Mouse (Mus musculus) kidney, postnatal 36 days (tissue): ENCODE data around the gene Rasd1.
"Not testable (repeated sequence)": the region's sequence is repeated elsewhere in the genome, so short reads cannot be mapped to it uniquely, and the experiment has no call there.

Experiments
- DNase-seq, 2 experiments: peaks; one replicate each; pipeline ENCODE4 v3.0.0; 2021 to 2022; ENCODE audit warnings: mixed read lengths in 2 of 2

The Rasd1 gene

DNA sequence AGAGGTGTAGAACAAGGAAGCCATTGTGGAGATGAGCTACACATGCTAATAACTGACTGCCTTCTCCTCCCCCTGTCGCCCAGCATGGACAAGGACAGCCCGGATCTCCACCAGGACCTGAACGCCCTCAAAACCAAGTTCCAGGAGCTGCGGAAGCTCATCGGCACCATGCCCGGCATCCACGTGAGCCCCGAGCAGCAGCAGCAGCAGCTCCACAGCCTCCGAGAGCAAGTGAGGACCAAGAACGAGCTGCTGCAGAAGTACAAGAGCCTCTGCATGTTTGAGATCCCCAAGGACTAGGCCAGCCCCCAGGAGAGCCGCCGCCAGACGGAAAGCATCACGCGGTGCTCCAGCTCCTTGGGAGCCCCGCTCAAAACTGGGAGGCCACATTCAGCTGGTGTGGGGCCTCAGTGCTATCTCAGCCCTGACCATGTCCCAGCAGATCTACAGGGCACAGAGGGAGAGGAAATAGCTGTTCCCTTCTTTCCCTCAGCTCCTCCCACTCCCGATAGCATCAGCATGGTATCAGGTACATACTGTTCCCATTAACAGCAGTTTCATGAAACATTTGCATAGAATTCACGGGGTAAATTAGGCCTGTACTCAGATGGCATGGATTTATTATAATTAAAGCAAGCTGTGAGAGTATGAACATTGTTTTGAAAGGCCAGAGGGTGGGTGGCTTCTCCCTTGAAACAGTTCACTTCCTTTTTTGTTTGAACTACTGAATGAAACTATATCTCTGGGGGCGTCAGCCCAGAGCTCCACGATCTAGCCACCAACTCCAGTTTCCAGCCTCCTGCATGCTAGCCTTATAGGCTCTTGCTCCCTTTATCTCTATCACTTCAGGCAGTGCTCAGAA is 4.0 kb downstream of the Rasd1 start:
- no peak for DNase-seq

DNA sequence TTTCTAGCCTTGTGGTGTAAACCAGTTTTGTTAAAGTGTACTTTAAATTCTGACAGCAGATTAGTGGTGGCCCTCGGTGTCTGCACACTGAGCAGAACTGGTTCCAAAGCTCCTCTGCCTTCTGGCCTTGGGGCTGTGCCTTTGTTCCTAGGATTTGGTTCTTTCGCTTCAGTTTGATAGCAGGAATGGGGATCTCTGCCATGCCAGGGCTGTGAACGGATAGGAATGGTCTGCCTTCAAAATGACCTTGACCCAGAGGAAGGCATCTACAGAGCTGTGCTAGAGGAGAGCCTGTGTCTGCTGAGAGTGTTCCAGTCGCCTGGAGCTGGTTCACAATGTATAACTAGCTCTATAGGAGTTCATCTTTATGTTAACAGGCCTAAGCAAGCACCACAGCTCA is 5.3 kb downstream of the Rasd1 start:
- no peak for DNase-seq

DNA sequence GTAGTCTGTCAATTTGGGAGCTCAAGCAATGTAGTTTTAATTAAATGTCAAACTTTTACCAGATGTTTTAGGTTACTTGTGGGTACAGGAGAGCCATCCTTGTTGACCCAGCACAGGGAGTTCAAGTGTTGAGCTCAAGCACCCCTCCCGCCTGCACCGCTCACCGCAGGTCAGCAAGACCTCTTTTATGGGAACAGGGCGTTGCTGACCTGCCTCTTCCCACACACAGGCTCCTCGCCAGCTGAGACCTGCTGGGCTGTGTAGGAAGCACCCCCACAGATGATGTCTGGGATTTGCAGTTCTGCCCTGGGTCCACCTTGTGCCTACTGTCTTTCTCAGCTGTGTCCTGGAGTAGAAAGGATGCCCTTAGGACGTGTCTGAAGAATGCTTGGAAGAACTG is 8.0 kb downstream of the Rasd1 start:
- DNase-seq: no peak

DNA sequence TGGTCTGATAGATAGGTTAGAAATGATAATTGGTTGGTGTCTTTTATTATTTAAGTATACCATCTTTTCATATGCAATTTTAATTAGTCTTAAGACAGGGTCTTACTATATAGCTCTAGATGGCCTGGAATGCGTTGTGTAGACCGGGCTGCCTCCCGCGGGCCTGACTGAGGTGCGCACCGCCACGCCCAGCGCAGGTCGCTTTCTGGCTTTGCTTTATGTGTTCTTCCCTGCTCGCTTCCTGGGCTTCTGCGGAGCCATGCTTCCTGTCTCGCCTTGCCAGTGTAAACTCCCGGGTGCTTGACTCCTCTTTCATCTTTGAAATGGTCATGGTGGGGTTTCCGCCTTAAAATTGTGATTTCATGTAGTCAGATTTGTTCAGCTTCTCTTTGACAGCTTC is 11.9 kb downstream of the Rasd1 start:
- DNase-seq: no peak

DNA sequence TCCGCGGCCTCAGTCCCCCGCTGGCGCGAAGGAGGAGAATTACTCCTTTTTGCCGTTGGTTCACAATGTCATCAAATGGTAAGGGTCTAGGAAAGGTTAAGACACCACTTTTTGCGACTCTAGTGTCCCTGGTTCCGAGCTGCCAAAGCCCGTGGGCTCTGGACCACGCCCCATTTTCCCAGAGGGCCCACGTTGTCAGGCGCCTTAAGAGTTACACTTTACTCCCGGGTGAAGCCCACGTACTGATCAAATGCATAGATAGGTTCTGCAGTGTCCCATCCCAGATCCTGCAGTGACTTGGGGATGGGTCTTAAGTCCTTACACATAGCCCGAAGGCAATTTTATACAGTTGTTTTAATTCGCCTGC is 16.4 kb downstream of the Rasd1 start:
- peak in 1 of 2 experiments; percentile 38 for DNase-seq

DNA sequence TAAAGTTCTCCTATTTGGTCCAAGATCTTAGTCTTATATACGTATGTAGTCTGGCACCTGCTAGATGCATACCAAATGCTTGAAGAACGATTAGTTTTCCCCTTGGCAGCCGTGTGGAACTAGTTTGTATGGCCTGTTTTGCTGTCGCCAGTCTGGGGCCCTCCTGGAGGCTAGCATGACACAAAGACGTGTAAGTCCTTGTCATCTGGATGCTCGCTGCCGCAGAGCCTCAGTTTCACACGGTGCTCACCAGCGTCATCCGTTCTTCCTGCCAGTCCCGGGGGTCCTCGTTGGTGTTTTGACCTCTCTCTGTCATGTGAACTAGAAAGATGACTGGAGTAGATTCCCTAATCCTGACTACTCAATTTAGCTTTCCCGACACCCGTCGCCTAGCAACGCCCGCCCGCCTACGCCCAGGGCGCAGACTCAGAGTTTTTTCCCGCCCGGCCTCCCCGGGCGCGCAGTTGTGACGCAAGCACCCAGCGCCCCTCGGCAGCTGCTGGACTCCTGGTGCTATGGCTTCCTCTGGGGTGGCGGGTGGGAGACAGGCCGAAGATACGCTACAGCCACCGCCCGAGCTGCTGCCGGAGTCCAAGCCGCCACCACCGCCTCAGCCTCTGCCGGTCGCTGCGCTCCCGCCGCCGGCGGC is 16.9 kb downstream of the Rasd1 start, which contains the start of gene Med9:
Gene Med9 (plus strand): TSS at position 455 of the 649 bp plus-strand sequence.
- DNase-seq: peak; percentile 94 to 97

DNA sequence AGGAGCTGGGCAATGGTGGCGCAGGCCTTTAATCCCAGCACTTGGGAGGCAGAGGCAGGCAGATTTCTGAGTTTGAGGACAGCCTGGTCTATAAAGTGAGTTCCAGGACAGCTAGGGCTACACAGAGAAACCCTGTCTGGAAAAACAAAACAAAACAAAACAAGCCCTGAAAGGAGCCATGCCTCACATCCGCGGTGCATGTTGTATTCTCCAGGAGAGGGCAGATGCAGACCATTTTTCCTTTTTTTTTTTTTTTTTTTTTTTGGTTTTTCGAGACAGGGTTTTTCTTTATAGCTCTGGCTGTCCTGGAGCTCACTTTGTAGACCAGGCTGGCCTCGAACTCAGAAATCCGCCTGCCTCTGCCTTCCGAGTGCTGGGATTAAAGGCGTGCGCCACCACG is 19.9 kb downstream of the Rasd1 start:
- not testable (repeated sequence) for DNase-seq

DNA sequence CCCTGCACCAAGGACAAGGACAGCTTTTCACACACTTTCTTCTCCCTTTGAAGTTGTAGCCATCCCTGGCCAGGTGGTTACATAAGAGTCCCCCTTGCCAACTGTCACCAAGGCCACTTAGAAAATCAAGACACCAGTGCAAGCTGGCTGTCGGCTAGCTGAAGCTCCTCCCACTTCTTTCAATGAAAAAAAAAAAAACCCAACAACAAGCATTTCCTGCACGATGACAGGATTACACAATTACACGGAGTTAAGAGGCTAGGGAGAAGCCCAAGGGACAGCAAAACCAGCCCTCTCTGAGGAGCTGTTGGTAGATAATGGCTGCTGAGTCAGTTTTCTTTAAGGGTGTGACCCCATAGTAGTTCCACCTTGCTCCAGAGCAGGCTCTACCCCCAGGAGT is 23.4 kb downstream of the Rasd1 start:
- DNase-seq: peak; percentile 31 to 51

DNA sequence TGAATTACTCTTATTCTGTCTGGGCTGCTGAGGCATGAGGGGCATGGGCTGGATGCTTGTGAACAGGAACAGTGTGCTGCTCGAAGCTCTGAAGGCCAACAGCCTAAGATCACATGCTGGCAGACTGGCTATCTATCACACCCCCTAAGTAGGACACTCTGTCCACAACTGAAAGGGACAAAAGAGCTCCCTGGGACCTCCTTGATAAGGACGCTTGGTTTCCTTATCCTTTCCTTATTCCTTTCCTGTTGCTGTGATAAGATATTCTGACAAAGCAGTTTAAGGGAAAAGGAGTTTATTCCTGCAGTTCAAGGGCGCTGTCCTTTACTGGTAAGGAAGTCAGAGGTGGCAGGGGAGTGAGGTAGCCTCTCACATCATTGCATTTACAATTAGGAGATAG is 24.1 kb downstream of the Rasd1 start:
- DNase-seq: no peak

DNA sequence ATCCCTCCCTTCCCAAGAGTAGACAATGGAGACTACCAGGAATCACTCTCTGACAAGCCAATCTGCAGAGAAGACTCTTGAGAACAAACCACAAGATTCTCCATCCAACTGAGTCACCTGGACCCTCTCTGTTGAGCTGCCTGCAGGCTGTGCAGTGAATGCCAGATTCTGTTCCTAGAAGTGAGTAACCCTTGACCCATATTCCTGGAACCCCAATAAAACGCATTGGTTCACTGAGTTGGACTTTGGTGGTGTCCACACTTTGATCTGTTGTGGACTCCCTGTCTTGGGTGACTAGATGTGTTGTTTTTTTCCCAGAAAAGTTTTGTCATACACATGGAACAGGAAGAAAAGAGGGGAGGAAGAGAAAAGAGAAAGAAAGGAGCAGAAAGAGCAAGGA is 24.9 kb downstream of the Rasd1 start:
- peak; percentile 44 to 50 for DNase-seq

DNA sequence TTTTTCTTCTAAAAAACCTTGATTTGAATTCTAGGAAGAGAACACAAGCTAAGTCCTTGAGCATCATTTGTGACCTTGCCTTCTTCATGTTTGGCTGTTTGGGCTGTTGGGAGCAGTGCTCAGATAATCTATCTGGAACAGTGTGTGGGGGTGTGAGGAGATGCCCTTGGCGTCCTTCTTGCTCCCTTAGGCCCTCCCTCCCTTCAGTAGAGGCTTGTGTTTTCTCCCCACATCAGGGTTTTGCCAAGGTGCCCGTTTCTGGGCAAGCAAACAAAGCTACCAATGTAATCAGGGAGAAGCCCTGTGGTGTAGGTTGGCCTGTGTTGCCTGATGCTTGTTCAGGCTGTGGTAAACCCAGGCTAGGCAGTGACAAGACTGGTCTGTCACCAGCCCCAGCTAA is 27.1 kb downstream of the Rasd1 start:
- no peak for DNase-seq

DNA sequence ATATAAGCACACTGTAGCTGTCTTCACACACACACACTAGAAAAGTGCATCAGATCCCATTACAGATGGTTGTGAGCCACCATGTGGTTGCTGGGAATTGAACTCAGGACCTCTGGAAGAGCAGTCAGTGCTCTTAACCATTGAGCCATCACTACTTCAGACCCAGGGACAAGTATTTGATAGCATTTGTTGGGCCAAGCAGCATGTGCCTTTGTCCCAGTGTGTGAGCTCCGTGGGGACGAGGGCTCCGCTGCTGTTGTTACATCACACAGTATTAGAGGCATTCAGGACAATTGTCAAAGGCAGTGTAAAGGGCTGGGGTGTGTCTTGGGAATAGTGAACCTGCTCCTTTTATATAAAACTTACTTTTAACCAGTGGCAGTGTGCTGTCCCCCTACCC is 27.7 kb downstream of the Rasd1 start:
- DNase-seq: no peak

DNA sequence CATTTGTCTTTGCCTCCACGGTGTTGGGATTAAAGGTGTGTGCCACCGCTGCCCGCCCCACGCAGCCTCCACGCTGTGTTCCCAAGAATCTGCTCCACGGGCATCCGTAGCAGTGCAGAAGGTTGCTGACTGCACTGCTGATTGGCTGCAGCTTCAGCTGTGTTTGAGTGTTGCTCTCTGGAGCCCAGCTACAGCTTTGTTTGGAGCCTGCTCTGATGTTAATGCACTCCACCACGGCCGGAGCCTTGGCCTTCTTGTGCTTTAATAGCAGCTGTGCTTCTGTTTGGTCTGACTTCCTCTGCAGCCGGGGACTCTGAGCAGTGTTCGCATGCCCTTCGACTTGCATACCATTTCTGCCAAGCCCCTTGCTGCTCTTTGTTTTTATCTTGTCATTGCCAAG is 30.8 kb downstream of the Rasd1 start:
- no peak for DNase-seq

DNA sequence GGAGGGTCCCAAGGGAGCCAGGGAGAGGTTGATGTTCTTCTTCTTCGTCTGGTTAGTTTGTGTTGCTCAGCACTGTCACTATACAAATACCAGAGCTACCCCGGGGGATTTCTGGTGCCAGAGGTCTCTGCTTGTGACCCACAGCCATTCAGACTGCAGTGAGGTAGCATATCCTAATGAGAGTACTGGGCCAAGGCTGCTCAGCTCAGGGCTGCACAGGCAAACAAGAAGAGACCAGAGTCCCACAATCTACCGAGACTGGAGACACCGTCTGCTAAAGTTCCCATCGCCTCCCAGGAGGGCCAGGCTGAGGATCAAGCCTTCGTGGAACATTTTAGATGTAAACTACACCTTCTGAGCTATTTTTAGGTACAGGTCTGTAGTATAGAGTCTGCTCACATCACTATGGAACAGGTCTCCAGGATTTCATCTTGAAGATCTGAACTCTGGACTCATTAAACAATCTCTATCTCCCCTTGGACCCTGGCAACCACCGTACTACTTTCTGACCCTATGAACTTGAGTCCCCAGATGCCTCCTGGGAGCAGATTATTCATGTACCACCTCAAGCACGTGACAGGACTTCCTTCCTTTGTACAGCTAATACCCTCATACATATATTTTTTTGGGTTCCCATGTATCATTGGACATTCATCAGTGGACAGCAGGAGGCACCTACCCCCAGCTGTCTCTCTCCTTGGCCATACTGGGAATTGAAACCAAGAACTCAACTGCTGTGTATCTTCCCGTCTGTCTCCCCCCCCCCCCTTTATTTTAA is 32.0 kb downstream of the Rasd1 start:
- DNase-seq: no peak

DNA sequence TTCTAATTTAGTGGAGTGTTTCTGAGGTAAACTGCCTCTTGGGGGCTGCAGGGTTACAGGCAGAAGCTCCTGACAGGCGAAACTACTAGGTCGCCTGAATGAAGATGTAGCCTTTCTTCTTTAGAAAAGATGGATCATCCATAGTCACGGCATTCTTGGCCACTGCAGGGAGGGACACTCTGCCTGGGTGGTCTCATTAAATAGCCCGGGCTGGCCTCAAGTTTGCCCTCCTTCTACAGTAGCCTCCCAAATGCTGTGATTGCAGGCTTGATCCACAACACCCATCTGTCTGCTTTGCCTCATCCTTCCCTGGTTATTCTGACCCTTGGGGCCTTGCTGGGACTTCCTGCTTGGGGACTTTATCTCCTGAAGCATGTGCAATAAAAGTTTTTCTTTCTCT is 34.7 kb downstream of the Rasd1 start:
- DNase-seq: no peak

DNA sequence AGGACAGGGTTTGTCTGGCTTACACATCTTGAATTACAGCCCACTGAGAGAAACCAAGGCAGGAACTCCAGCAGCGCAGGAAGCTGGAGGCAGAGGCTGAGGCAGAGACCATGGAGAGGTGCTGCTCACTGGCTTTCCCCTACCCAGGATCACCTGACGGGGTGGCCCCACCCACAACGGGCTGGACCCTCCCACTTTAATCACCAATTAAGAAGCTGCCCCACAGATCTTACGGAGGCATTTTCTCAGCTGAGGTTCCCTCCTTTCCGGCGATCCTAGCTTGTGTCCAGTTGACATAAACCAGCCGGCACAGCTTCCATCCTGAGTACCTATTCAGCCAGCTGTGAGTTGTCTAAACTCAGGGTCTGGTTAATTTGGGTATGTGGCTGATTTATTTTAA is 43.5 kb downstream of the Rasd1 start:
- peak; percentile 80 to 84 for DNase-seq

DNA sequence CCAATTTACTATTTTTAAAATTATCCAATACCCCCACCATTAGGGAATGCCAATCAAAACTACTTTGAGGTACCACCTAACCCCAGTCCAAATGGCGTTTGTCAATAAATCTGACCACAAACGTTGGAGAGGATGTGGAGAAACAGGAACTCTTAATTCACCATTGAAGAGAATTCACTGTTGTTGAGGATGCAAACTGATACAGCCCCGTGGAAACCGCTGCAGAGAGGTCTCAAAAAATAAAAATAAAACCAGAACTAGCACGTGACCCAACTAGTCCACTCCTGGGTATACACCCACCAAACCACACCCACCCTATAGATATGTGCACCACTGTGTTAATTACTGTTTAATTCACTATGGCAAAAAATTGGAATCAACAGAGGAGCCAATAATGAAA is 44.4 kb downstream of the Rasd1 start:
- DNase-seq: no peak

DNA sequence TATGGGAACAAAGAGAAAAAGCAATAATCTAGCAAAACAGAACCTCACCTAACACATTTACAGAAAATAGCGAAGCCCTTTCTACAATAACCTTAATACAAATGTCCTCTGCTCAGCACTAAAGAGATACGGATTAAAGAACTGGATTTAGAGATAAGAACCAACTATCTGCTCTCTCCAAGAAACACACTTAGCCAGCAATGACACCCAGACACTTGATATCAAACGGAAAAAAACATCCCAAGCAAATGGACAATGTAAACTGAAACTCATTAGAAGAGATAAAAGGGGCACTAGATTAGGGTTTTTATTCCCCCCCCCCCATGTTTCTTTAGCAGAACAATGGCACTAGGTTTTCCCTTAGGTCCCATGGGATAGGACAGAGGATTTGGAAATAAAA is 45.3 kb downstream of the Rasd1 start:
- DNase-seq: no peak

DNA sequence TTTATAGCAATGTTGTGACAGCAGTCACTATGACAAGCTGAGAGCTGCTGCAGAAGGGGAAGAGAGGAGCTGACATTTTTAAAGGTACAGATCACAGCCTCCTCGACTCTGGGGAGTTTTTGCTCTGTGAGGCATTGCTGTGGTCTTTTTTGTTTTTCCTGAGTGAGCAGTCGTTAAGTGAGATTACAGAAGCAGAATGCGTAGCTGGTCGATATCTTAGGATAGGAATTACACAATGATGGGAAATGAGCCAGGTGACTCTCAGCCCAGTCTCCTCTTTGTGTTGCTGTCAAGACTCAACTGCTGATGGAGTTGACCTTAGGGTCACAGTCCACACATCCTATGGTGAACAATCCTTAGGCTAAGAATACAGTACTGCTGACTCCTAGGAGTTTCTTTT is 46.7 kb downstream of the Rasd1 start:
- peak; percentile 48 to 80 for DNase-seq

DNA sequence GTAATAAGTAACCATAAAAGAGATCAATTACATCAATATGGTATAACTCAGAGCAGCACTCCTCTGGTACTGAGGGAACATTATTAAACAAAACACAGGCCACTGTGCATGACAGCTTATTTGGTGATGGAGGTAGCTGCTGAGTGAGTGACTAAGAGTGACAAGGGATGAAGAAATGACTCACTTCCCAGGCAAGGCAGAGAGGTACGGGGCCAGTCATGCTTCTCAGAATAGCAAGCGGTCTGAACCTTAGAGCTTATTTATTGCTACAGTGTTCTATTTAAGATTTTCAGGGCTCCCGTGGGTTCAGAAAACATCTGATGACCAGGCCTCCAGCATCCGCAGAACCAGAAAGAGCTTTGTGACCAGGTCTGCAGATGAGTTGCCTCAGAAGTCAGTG is 51.0 kb downstream of the Rasd1 start:
- DNase-seq: no peak
